Mouse (Mus musculus) brown adipose tissue, adult 24 weeks (tissue): ENCODE measurements around the gene Tlk1. TPM values are rescaled to one million over a fixed set of nuclear protein-coding genes. Genes with fewer than 3 reads are reported as not detected.
A peak's percentile ranks its signal among the peaks of the same experiment; 100 is the strongest.
"Not testable (repeated sequence)": the region's sequence is repeated elsewhere in the genome, so short reads cannot be mapped to it uniquely, and the experiment has no call there.

Source experiments
- H3K27ac ChIP-seq: fragments of 200-500 bp; replicated peaks from 2 replicates; pipeline ENCODE4 v1.5.1; 2012; ENCODE audit warnings: low read depth, mild to moderate bottlenecking, low read length
- H3K4me1 ChIP-seq: fragments of 200-500 bp; 2 replicates; pipeline ENCODE4 v1.6.1; 2012; ENCODE audit warnings: low read length, mixed read lengths; ENCODE audit not compliant: control insufficient read depth, insufficient read depth, insufficient read length
- H3K4me3 ChIP-seq: fragments of 200-500 bp; 2 replicates; pipeline ENCODE4 v1.5.1; 2012; ENCODE audit warnings: low read depth, mild to moderate bottlenecking, low read length, moderate library complexity; ENCODE audit not compliant: insufficient read depth
- polyA plus RNA-seq: library from polyadenylated mRNA; stranded (reverse); fragments of >200 nt; gene quantifications from 2 replicates; pipeline ENCODE4 v1.2.4, GENCODE M21; 2012; ENCODE audit not compliant: missing spikeins, insufficient read depth, insufficient read length

Gene Tlk1
- polyA plus RNA-seq, 1 experiment, result 26.4 TPM

DNA sequence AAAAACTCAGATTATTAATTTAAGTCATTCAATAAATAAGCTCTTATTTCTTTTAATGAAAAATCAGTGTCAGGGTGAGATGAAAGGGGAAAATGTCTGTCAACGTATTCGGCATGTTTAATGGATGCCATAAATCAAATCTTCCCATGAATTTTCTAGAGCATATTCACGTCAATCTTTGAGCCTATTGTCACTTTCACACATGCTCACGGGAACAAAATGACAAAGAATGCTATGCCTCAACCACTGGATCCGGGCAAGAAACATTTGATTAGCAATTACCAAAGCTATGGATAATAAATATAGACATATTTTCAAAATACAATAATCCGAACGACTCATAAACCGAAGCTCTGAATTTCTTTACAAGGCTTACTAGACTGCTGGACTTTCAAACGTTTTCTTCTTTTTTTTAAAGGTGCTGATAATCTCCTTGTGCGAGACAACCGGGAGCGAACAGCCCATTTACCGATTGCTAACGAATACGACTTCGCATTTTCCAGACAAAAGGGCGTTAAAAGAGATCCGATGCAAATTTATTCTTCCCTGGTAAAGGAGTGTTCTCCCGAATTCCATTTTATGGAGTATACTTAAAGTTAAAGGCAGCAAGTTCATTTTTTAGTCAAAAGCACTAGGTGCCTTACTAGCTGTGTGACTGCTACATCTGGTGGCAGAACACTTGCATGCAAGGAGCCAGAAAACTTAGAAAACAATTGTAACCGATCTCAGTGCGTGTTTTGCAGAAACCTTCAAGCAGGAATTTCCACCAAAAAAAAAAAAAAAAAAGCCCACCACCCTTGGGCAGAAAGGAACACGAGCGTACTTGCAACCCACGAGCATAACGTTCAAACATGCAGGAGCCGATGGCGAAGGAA is 1.4 kb downstream of the Tlk1 start:
- no peak overlapping the region for H3K27ac ChIP-seq
- H3K4me1 ChIP-seq, result no peaks in the 10 kb centered on the region
- peak overlapping the region; percentile 98 for H3K4me3 ChIP-seq

DNA sequence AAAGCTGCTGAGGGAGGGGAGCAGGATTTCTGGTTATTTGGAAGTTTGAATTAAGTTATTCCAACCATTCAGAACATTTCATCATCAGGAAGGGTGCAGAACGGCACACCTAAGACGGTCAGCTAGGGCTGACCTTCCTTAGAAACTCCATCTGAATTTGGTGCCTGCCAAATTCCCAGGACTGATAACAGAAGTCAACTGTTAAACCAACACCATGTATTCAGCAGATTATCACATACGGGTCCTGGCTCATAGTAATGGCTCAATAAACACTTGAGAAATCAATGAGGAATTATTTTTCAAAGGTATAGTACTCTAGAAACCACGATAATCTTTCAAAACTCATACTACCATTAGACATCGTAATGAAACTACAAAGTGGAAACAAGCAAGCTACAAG is 2.1 kb downstream of the Tlk1 start:
- H3K4me1 ChIP-seq, result no peaks in the 10 kb centered on the region
- no peak overlapping the region for H3K27ac ChIP-seq
- no peak overlapping the region for H3K4me3 ChIP-seq

- no peak overlapping the region for H3K27ac ChIP-seq
- no peak overlapping the region for H3K4me3 ChIP-seq
- no peaks in the 10 kb centered on the region for H3K4me1 ChIP-seq
Observed at GRCm38 (mm10) chr2:70816939-70817338, 8.6 kb downstream of the Tlk1 start.

DNA sequence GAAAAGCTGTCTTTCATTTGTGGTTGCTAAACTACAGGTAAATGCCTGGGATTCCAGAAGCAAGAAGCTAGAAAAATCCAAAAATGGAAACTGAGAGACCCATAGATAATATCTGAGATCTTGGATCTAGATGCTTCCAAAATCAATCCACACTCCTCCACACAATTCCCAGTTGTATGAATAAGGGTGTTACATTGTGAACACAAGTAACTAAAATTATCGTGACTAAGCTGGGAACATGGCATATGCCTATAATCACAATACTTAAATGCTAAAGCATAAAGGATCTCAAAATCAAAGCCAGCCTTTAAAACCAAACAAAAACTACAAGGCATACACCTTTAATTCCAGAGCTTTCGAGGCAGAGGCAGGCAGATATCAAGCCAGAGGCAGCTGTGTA is 9.5 kb downstream of the Tlk1 start:
- no peak overlapping the region for H3K27ac ChIP-seq
- H3K4me1 ChIP-seq, result no peaks in the 10 kb centered on the region
- no peak overlapping the region for H3K4me3 ChIP-seq

DNA sequence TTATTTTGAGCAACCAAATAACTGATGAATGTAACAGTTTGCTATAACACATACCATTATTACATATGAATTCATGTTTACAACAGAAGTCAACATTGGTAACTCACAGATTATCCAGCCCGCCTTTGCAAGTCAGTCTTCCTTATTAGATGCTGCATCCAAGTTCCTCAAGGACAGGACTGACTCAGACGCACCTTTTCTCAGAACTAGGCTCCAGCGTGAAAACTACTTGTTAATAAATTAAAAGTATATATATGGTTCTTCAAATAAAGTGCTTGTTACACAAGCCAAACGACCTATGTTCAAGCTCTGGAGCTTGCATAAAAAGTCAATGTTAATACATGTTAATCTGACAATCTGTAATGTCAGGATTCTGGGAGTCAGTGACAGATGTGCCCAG is 11.9 kb downstream of the Tlk1 start:
- H3K27ac ChIP-seq, result no peak overlapping the region
- no peak overlapping the region for H3K4me3 ChIP-seq
- H3K4me1 ChIP-seq, result no peaks in the 10 kb centered on the region

GRCm38 (mm10) chr2:70811476-70811875 is 14.1 kb downstream of the Tlk1 start:
- Histone ChIP-seq H3K27ac (no peak overlapping the region), H3K4me3 (no peak overlapping the region), H3K4me1 (no peaks in the 10 kb centered on the region)

DNA sequence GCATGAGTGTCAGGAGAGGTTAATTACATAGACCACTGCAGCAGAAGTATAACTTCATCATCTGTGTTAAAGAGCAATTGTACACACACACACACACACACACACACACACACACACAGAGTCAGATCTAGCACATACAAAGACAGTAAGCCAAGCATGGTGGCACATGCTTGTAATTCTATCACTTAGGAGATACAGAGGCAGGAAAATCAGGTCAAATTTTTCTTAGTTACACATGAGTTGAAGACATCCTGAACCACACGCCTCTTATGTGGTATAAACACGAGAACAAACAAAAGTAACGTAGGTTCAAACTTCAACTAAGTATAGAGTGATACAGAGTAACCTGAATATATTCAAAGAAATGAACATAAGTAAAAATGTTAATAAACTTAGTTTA is 15.6 kb downstream of the Tlk1 start:
- H3K4me1 ChIP-seq, result no peaks in the 10 kb centered on the region
- no peak overlapping the region for H3K27ac ChIP-seq
- no peak overlapping the region for H3K4me3 ChIP-seq

- Histone ChIP-seq H3K4me1 (no peaks in the 10 kb centered on the region), H3K4me3 (no peak overlapping the region), H3K27ac (no peak overlapping the region)
Observed at GRCm38 (mm10) chr2:70808681-70809080, 16.8 kb downstream of the Tlk1 start.

DNA sequence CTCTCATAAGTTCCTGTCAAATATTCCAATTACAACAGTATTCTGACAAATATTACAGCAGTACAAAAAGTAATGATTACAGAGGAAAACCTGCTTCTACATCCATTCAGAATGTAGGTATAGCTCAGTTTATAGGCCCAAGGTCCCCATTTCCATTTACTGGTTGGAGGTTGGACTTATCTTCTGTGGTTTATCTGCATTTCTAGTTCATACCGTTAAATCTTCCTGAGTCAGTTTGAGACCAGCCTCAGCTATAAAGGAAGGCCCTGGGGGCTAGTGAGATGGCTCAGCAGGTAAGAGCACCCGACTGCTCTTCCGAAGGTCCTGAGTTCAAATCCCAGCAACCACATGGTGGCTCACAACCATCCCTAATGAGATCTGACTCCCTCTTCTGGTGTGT is 17.9 kb downstream of the Tlk1 start:
- H3K27ac ChIP-seq, H3K4me3 ChIP-seq, H3K4me1 ChIP-seq: not testable (repeated sequence)

DNA sequence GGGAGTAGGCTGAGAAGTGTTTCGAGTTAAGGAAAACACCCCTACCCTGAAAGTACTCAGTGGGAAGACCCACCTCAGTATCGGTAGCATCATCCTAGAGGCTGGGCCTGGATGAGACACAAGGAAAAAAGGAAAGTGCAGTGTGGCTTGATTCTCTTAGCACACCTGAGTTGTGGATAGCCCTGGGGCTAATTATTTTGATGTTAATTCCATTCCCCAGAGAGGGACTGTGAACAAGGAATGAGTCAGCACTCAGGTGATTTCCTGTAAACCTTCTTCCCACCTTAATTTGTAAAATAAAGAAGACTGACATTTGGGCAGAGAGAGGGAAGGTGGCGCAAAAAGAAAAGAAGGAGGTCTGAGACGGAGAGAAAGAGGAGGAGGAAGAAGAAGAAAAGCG is 19.5 kb downstream of the Tlk1 start:
- H3K4me1 ChIP-seq, result no peaks in the 10 kb centered on the region
- H3K4me3 ChIP-seq, result no peak overlapping the region

DNA sequence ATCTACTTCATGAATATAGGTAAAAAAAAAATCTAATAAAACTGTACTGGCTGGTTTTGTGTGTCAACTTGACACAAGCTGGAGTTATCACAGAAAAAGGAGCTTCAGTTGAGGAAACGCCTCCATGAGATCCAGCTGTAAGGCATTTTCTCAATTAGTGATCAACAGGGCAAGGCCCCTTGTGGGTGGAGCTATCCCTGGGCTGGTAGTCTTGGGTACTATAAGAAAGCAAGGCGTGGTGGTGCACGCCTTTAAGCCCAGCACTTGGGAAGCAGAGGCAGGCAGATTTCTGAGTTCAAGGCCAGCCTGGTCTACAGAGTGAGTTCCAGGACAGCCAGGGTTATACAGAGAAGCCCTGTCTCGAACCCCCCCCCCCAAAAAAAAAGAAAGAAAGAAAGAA is 21.8 kb downstream of the Tlk1 start:
- H3K4me1 ChIP-seq, H3K4me3 ChIP-seq, H3K27ac ChIP-seq: not testable (repeated sequence)

More for the DNA sequence above, 19.5 kb downstream of the Tlk1 start:
- no peak overlapping the region for H3K27ac ChIP-seq

DNA sequence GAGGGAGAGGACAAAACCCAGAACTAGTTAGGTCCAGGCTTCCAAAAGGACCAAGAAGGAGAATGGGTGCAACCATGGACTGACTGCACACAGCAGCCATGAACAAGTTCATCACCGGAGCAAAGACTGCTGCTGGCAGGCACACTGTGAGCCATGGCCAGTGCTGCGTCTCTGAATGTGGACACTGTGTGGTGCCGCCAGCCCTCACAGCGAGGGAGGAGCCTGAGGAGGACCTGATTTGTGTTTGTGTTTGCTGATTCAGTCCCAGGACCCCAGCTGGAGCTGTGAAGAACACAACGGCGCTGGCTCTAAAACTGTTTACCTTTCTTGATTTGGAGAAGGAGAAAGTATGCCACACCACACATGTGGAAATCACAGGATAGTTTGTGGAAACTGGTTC is 22.9 kb downstream of the Tlk1 start:
- H3K4me1 ChIP-seq, result no peaks in the 10 kb centered on the region
- no peak overlapping the region for H3K4me3 ChIP-seq
- H3K27ac ChIP-seq, result no peak overlapping the region

- Histone ChIP-seq H3K4me1 (no peaks in the 10 kb centered on the region), H3K4me3 (no peak overlapping the region), H3K27ac (no peak overlapping the region)
Observed at GRCm38 (mm10) chr2:70801543-70801942, 24.0 kb downstream of the Tlk1 start.

DNA sequence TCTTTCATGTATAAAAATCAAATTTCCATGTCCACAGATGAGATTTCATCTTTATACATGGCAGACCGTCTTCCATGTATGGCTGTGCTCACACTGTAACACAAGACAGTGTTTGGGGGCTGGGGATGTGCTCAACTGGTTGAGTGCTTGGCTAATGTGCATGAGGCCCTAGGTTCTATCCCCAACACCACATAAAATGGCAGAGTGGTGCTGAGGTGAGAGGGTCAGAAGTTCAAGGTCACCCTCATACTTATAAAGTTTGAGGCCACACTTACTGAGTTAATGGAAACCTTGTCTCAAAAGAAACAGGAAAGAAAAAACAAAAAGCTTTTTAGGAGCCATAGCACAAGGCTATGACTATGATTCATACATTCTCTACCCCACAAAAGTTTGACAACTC is 25.1 kb downstream of the Tlk1 start:
- H3K4me1 ChIP-seq, result no peaks in the 10 kb centered on the region
- no peak overlapping the region for H3K27ac ChIP-seq

GRCm38 (mm10) chr2:70793276-70793675 is 32.3 kb downstream of the Tlk1 start:
- no peaks in the 10 kb centered on the region for H3K4me1 ChIP-seq
- H3K4me3 ChIP-seq, result no peak overlapping the region
- H3K27ac ChIP-seq, result no peak overlapping the region

More for the DNA sequence above, 25.1 kb downstream of the Tlk1 start:
- no peak overlapping the region for H3K4me3 ChIP-seq

GRCm38 (mm10) chr2:70790246-70790645 is 35.3 kb downstream of the Tlk1 start:
- no peak overlapping the region for H3K4me3 ChIP-seq
- H3K27ac ChIP-seq, result no peak overlapping the region
- H3K4me1 ChIP-seq, result no peaks in the 10 kb centered on the region
